Mouse (Mus musculus) cerebellum, adult 9-10 months (tissue): ENCODE measurements at regions not wholly inside any gene's neighbourhood (a gene's known extent, or its start where the extent isn't known, plus 50 kb on each side); places are given as distances from the start of the nearest gene placed in this dataset.

Source experiments
- DNase-seq: peaks from one replicate; pipeline ENCODE4 v3.0.0; 2022

DNA sequence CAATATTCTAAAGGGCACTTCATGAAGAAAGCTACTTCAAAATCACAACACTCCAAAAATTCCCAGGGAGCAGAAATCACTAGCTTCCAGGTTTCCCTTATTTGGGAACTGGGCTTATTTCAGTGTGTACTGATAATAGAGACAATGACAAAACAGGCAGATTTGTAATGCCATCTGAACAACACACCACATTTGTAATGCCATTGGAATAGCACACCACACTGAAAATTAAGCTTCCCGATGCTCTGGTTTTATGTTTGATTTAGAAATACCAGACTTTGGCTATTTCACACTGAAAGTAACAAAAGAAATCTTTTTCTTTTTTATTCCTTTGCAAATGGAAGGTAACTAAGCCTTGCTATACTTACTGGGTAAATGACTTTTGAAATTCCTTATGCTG, 343.5 kb upstream of the Cdh20 start:
- no peak for DNase-seq

DNA sequence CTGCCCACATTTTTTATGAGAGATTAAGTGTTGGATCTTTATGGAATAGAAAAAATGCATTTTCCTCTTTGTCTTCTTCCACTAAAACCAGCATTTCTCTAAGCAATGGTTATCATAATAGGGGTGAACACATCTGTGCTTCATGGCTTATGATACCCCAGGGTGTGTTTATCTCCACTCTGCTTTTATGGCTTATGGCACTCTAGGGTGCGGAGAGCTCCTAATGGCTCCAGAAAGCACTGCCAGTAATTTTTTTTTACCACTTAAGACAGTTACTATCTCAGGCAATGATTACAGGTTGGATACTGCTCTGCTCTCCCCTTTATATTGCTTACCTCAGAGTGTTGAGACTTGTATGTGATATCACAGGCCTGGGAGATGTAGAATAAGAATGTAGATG, 343.0 kb upstream of the Cdh20 start:
- no peak for DNase-seq

DNA sequence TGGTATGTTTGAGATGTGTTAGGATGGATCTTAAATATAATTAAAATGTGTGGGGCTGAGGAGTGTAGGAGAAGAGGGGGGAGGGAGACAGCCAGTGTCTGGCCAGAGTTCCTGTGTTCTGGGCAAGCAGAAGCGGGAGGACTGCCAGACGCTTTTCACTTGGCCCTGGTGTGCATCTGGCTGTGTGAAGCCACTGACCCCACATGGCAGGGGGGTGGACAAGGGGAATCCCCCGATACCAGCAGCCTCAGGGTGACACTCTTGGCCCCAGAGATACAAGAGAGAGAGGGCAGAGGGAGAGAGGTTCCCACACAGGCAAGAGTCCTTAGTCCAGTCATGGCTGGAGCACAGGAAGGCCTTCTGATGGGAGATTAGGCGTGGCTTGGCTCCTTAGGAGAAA, 318.7 kb upstream of the Cdh20 start:
- no peak for DNase-seq

DNA sequence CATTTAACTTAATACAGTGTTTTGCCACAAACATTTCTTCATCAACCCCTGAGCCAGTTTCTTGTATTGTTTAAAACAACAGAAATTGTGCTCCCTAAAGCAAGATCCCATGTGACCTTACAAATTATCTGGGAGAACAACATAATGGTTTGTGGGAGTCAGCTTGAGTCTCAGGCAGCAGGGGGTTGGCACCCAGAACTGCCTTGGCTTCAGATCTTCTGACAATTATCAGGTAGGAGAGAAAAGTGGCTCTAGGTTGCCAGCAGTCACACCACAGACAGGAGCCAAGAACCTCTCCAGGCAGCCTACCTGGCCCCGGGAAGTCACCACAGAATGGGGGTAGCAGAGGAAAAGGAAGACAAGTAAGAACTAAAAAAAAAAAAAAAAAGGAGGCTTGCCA, 299.8 kb upstream of the Cdh20 start:
- DNase-seq, result peak; percentile 19

DNA sequence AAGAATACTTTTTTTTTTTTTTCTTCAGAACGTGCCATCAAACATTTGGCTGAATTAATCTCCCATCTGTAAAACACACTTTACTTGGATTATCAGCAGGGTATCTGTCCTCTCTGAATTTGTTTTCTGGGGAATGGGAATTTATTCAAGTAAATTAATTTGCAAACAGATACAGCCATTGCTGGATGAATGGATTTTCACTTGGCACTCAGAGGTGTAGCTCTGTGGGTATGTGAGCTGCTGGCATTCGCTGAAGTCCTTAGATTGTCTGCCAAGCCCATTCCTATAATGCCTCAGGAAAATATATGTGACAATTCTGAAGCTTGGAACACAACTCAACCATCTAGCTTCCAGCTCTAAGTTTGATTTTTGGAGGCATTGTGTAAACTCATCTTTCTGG, 288.6 kb upstream of the Cdh20 start:
- DNase-seq, result no peak
